Mouse (Mus musculus): Measurements from ENCODE around the gene 4930402F06Rik. TPM values are rescaled to one million over a fixed set of nuclear protein-coding genes. Genes with fewer than 3 reads are reported as not detected.

The 4930402F06Rik gene
- polyA plus RNA-seq (2014; fragmentation: Nextera tagmentation; extraction: Ambion mirVana) = not detected in 2 replicates

DNA sequence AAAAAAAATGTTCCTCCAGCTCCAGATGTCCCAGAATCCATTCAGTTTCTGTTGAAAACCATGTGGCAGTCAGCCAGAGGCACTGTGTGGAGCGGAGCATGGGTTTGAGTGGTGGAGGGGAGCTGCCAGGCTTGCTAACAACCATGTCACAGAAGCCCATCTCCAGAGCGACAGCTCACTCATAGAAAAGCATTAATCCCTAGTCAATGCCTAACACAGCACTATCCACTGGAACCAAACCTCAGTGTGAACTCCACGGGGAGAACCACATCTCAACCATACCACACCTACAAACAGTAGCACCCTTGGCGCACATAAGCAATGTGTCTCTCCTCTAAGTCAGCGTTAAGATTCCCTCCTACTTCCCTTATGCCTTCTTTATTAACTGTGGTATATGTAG is at the start of gene 4930402F06Rik:
4930402F06Rik (minus strand) TSS at position 80 of the 400 bp plus-strand sequence.
- WGBS = 75% methylated on average over 5 of the region's 5 CpGs
- DNase-seq (ENCODE audit: low spot score) = no peak
- no peaks in the 10 kb centered on the region for H3K27me3 ChIP-seq (ENCODE audit: control insufficient read depth, insufficient read depth, low read length)

DNA sequence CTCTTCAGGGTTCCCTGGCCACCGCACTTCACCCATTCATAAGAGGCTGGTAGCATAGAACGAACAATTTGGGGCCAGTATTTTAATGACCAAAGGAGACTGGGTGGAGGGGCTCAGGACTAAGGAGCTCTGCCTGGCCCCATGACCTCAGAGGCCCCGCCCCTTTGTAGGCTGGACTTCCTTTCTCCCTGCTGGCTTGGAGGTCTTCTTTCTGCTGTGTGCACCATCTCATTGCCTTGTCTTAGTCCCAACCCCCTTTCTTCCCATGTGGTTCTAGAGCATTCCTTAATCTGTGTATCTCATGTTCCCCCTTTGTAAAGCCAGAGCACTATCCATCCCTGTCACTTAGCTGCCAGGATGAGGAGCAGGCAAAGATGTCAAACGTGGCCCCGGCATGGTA is 49.3 kb upstream of the 4930402F06Rik start:
- no peaks in the 10 kb centered on the region for H3K9me3 ChIP-seq (ENCODE audit: control insufficient read depth, low read length)
- peaks cover 4% of the 10 kb centered on the region; the same call in 1 of the 2 replicates for H3K4me1 ChIP-seq (ENCODE audit: control insufficient read depth, insufficient read depth, low read length)
- DNase-seq (ENCODE audit: low spot score) (no peak), ATAC-seq (ENCODE audit: insufficient read depth, low FRiP score, low TSS enrichment) (no peak)
- H3K9ac ChIP-seq (ENCODE audit: low read length) = no peak overlapping the region
- H3K36me3 ChIP-seq (ENCODE audit: control insufficient read depth, insufficient read depth, low read length) = no peaks in the 10 kb centered on the region
- no peak overlapping the region for H3K27ac ChIP-seq (ENCODE audit: low read depth, low read length)
- WGBS = 80% methylated on average over 5 of the region's 5 CpGs
- H3K4me2 ChIP-seq (ENCODE audit: low read depth) = no peak overlapping the region
- no peak overlapping the region for H3K4me3 ChIP-seq (ENCODE audit: low read depth, low read length)
- H3K27me3 ChIP-seq (ENCODE audit: control insufficient read depth, insufficient read depth, low read length) = no peaks in the 10 kb centered on the region

More for the DNA sequence above, at the start of gene 4930402F06Rik:
- no peak within 1 kb of the TSS for H3K9ac ChIP-seq (ENCODE audit: low read length)
- ATAC-seq (ENCODE audit: insufficient read depth, low FRiP score, low TSS enrichment) = no peak
- no peak within 1 kb of the TSS for H3K27ac ChIP-seq (ENCODE audit: low read depth, low read length)
- H3K36me3 ChIP-seq (ENCODE audit: control insufficient read depth, insufficient read depth, low read length) = no peaks in the 10 kb centered on the region
- no peak within 1 kb of the TSS for H3K4me3 ChIP-seq (ENCODE audit: low read depth, low read length)
- no peaks in the 10 kb centered on the region for H3K9me3 ChIP-seq (ENCODE audit: control insufficient read depth, low read length)
- no peak within 1 kb of the TSS for H3K4me2 ChIP-seq (ENCODE audit: low read depth)
- no peaks in the 10 kb centered on the region for H3K4me1 ChIP-seq (ENCODE audit: control insufficient read depth, insufficient read depth, low read length)

DNA sequence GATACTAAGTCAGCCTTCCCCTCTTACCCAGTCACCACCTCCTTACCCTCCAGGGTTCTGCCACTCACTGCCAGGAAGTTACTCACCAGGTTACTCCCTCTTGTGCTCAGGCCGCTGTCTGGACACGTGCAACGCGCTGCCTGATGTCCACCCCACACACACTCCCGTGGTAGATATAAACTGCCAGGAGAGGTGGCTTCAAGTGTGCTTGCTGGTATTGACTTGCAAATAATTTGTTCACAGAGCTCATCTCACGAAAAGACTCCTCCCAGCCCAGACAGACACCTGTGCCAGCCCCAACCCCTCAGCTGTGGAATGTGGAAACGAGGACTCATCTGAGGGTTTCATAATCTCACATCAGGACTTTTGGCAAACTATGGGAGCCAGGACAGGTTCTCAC is 48.6 kb upstream of the 4930402F06Rik start:
- ATAC-seq (ENCODE audit: insufficient read depth, low FRiP score, low TSS enrichment) = no peak
- Histone ChIP-seq H3K9ac (ENCODE audit: low read length) (no peak overlapping the region), H3K36me3 (ENCODE audit: control insufficient read depth, insufficient read depth, low read length) (no peaks in the 10 kb centered on the region), H3K27ac (ENCODE audit: low read depth, low read length) (no peak overlapping the region), H3K27me3 (ENCODE audit: control insufficient read depth, insufficient read depth, low read length) (no peaks in the 10 kb centered on the region), H3K4me1 (ENCODE audit: control insufficient read depth, insufficient read depth, low read length) (peaks cover 4% of the 10 kb centered on the region; the same call in 1 of the 2 replicates), H3K4me2 (ENCODE audit: low read depth) (no peak overlapping the region), H3K4me3 (ENCODE audit: low read depth, low read length) (no peak overlapping the region), H3K9me3 (ENCODE audit: control insufficient read depth, low read length) (no peaks in the 10 kb centered on the region)
- no peak for DNase-seq (ENCODE audit: low spot score)
- 77% methylated on average over 7 of the region's 7 CpGs for WGBS

DNA sequence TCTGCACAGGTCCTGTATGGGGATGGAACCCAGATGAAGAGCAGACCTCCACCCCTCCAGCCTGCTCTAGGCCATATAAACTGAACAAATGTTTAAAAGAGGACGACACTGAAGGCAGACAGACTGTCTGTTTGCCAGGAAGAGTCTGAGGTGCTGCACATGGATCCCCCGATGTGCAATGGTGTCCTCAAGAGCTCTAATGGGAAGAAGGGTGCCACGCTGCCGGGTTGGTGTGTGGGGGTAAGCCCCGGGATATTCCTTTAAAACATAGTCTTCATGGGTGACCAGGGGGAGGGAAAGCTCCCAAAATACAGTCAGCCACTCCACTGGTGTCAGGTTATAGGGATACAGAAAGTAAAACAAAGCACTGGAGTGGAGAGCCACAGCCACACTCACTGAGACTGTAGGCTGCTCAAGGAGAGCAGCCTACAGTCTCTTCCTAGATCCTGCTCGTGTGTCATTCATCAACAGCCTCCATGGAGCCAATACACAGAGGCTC is 47.8 kb upstream of the 4930402F06Rik start:
- no peaks in the 10 kb centered on the region for H3K9me3 ChIP-seq (ENCODE audit: control insufficient read depth, low read length)
- H3K4me3 ChIP-seq (ENCODE audit: low read depth, low read length) = no peak overlapping the region
- no peak overlapping the region for H3K9ac ChIP-seq (ENCODE audit: low read length)
- no peak overlapping the region for H3K4me2 ChIP-seq (ENCODE audit: low read depth)
- H3K27ac ChIP-seq (ENCODE audit: low read depth, low read length) = no peak overlapping the region
- 76% methylated on average over 6 of the region's 6 CpGs for WGBS
- DNase-seq (ENCODE audit: low spot score) (no peak), ATAC-seq (ENCODE audit: insufficient read depth, low FRiP score, low TSS enrichment) (no peak)
- peaks cover 4% of the 10 kb centered on the region; the same call in 1 of the 2 replicates for H3K4me1 ChIP-seq (ENCODE audit: control insufficient read depth, insufficient read depth, low read length)
- no peaks in the 10 kb centered on the region for H3K36me3 ChIP-seq (ENCODE audit: control insufficient read depth, insufficient read depth, low read length)
- no peaks in the 10 kb centered on the region for H3K27me3 ChIP-seq (ENCODE audit: control insufficient read depth, insufficient read depth, low read length)

DNA sequence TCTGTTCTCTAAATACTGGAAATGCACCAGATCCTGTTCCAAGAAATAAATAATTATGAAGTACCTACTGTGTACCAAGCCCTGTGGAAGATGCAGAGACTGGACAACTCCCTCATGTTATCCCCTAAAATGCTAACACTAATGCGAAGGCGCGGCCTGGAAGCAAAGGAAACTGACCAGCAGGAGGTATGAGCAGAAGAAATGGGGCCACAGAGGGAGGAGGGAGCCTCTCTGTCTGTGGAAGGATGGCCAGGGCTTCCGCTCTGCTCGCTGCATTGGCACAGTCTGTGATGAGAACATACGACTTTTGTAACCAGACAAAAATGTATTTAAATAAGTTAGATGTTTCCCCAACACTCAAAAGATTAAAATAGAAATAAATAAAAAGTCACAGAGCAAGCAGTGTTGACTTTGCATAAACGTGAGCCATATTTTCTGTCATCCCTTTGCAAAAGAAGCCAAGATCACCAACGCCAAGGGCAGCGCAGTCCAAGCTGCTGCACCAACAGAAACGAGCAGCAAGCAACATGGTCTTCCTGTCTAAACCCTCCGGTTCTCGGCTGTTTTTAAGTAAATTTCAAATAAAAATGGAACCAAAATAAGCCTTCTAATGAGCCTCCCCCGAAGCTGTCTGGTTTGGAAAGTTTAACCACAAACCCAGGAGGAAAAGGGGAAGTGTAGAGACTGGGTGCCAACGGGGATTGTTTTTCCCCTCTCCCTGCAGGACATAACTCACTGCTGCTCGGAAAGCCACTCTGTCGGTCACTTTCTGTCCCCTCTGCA is 47.2 kb upstream of the 4930402F06Rik start:
- no peak overlapping the region for H3K4me3 ChIP-seq (ENCODE audit: low read depth, low read length)

DNA sequence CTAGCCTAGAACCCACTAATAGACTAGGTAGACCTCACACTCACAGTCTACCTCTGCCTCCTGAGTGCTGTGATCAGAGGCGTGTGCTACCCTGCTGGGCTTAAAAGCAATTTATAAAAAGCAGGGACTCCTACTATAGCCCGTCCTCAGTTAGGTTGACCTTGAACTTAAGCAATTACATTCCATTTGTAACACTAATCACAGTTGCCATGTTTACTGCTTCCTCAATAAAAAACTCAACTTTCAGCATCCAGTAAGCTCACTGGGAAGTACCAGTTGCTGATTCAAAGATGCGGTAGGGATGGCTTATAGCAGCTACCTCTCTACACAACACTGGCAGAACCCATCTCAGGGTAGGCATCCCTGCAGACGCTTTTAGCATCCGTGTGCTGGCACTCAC is 46.4 kb upstream of the 4930402F06Rik start:
- ATAC-seq (ENCODE audit: insufficient read depth, low FRiP score, low TSS enrichment) = no peak
- Histone ChIP-seq H3K9me3 (ENCODE audit: control insufficient read depth, low read length) (no peaks in the 10 kb centered on the region), H3K9ac (ENCODE audit: low read length) (no peak overlapping the region), H3K27me3 (ENCODE audit: control insufficient read depth, insufficient read depth, low read length) (no peaks in the 10 kb centered on the region), H3K27ac (ENCODE audit: low read depth, low read length) (no peak overlapping the region), H3K36me3 (ENCODE audit: control insufficient read depth, insufficient read depth, low read length) (no peaks in the 10 kb centered on the region), H3K4me1 (ENCODE audit: control insufficient read depth, insufficient read depth, low read length) (no peaks in the 10 kb centered on the region), H3K4me2 (ENCODE audit: low read depth) (no peak overlapping the region), H3K4me3 (ENCODE audit: low read depth, low read length) (no peak overlapping the region)
- DNase-seq (ENCODE audit: low spot score) = no peak
- 77% methylated on average over 5 of the region's 5 CpGs for WGBS

More for the DNA sequence above, 47.2 kb upstream of the 4930402F06Rik start:
- Histone ChIP-seq H3K27ac (ENCODE audit: low read depth, low read length) (no peak overlapping the region), H3K9me3 (ENCODE audit: control insufficient read depth, low read length) (no peaks in the 10 kb centered on the region), H3K4me2 (ENCODE audit: low read depth) (no peak overlapping the region), H3K9ac (ENCODE audit: low read length) (no peak overlapping the region), H3K4me1 (ENCODE audit: control insufficient read depth, insufficient read depth, low read length) (peaks cover 4% of the 10 kb centered on the region; the same call in 1 of the 2 replicates), H3K36me3 (ENCODE audit: control insufficient read depth, insufficient read depth, low read length) (no peaks in the 10 kb centered on the region), H3K27me3 (ENCODE audit: control insufficient read depth, insufficient read depth, low read length) (no peaks in the 10 kb centered on the region)
- 71% methylated on average over 16 of the region's 16 CpGs for WGBS
- ATAC-seq (ENCODE audit: insufficient read depth, low FRiP score, low TSS enrichment) (no peak), DNase-seq (ENCODE audit: low spot score) (no peak)

DNA sequence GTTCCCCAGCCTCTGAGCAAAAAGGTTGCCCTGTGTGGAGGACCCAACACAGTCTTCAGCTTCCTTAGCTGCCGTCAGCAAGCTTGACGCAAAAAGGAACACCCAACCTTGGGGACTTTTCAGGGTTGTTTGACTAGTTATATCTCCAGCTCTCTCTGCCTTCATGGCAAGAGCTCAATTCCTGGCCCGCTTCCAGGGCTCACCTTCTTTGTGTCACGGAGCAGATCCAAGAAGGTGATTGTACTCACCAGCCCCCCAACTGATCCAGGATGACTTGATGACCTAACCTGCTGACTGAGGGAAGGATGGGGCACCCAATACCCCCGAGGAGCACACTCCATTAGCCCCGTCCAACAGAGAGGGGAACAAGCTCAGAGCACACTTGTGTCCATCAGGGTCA is 45.1 kb upstream of the 4930402F06Rik start:
- 92% methylated on average over 6 of the region's 6 CpGs for WGBS
- Histone ChIP-seq H3K4me3 (ENCODE audit: low read depth, low read length) (no peak overlapping the region), H3K4me1 (ENCODE audit: control insufficient read depth, insufficient read depth, low read length) (no peaks in the 10 kb centered on the region), H3K4me2 (ENCODE audit: low read depth) (no peak overlapping the region), H3K27ac (ENCODE audit: low read depth, low read length) (no peak overlapping the region), H3K9ac (ENCODE audit: low read length) (no peak overlapping the region), H3K36me3 (ENCODE audit: control insufficient read depth, insufficient read depth, low read length) (no peaks in the 10 kb centered on the region), H3K9me3 (ENCODE audit: control insufficient read depth, low read length) (no peaks in the 10 kb centered on the region), H3K27me3 (ENCODE audit: control insufficient read depth, insufficient read depth, low read length) (no peaks in the 10 kb centered on the region)
- ATAC-seq (ENCODE audit: insufficient read depth, low FRiP score, low TSS enrichment) (no peak), DNase-seq (ENCODE audit: low spot score) (no peak)

DNA sequence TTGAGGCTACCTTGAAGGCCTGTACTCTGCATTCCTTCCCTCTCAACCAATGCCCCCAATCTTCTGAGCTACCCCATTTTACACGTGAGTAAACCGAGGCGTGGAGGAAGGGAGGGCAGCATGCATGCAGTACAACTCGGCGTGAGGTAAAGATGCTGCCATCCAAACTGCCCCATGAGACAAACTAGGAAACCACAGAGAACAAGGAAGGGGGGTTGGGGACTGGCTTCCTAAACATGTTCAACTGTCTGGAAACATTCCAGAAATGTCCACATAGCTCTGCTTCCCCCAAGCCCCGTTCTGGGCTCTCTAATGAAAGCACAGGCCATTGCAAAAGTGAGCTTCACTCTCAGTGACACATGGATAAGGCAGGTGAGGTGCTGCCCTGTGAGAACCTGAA is 44.4 kb upstream of the 4930402F06Rik start:
- no peaks in the 10 kb centered on the region for H3K27me3 ChIP-seq (ENCODE audit: control insufficient read depth, insufficient read depth, low read length)
- ATAC-seq (ENCODE audit: insufficient read depth, low FRiP score, low TSS enrichment) (no peak), DNase-seq (ENCODE audit: low spot score) (no peak)
- no peak overlapping the region for H3K4me3 ChIP-seq (ENCODE audit: low read depth, low read length)
- 90% methylated on average over 6 of the region's 6 CpGs for WGBS
- no peak overlapping the region for H3K27ac ChIP-seq (ENCODE audit: low read depth, low read length)
- no peaks in the 10 kb centered on the region for H3K4me1 ChIP-seq (ENCODE audit: control insufficient read depth, insufficient read depth, low read length)
- no peaks in the 10 kb centered on the region for H3K9me3 ChIP-seq (ENCODE audit: control insufficient read depth, low read length)
- H3K9ac ChIP-seq (ENCODE audit: low read length) = no peak overlapping the region
- H3K4me2 ChIP-seq (ENCODE audit: low read depth) = no peak overlapping the region
- H3K36me3 ChIP-seq (ENCODE audit: control insufficient read depth, insufficient read depth, low read length) = no peaks in the 10 kb centered on the region

DNA sequence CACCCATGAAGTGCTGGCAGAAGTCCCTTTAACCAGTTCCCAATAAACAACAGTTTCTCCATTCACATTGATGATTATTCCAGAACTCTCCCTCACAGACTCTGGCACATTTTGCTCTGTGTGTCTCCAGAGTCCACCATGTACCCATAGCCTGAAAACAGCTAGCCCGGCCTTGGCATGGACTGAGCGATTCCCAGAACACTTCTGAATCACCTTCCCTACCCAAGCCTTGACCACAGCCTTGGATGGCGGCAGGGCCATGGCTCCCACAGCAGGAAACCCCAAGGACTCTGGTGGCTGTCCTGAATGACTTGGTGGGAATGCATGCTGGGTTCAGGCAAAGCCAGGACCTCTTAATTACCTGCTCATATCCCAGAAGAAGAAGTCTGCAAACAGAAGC is 43.5 kb upstream of the 4930402F06Rik start:
- Histone ChIP-seq H3K4me3 (ENCODE audit: low read depth, low read length) (no peak overlapping the region), H3K36me3 (ENCODE audit: control insufficient read depth, insufficient read depth, low read length) (no peaks in the 10 kb centered on the region), H3K27ac (ENCODE audit: low read depth, low read length) (no peak overlapping the region), H3K9ac (ENCODE audit: low read length) (no peak overlapping the region), H3K4me1 (ENCODE audit: control insufficient read depth, insufficient read depth, low read length) (no peaks in the 10 kb centered on the region), H3K9me3 (ENCODE audit: control insufficient read depth, low read length) (no peaks in the 10 kb centered on the region), H3K4me2 (ENCODE audit: low read depth) (no peak overlapping the region), H3K27me3 (ENCODE audit: control insufficient read depth, insufficient read depth, low read length) (no peaks in the 10 kb centered on the region)
- no peak for ATAC-seq (ENCODE audit: insufficient read depth, low FRiP score, low TSS enrichment)
- 79% methylated on average over 3 of the region's 3 CpGs for WGBS
- DNase-seq (ENCODE audit: low spot score) = no peak

Data from neural tube, embryonic 11.5 days (tissue).